Mouse (Mus musculus) MEL (cell line): Measurements from ENCODE around the gene Oas1c.
"Not testable (repeated sequence)": the region's sequence is repeated elsewhere in the genome, so short reads cannot be mapped to it uniquely, and the experiment has no call there.

Experiments
- GABPA ChIP-seq: IDR thresholded peaks from 2 replicates; pipeline ENCODE4 v1.6.1; 2012; ENCODE audit warnings: low read depth, mild to moderate bottlenecking, inconsistent platforms, low read length, improper control_type of control experiment, moderate library complexity
- MAX ChIP-seq: IDR thresholded peaks from 2 replicates; pipeline ENCODE4 v1.6.1; 2011; ENCODE audit warnings: low read length, improper control_type of control experiment
- RAD21 ChIP-seq: IDR thresholded peaks from 2 replicates; pipeline ENCODE4 v1.6.1; 2011; ENCODE audit warnings: mild to moderate bottlenecking, low read depth, low read length, improper control_type of control experiment
- USF2 ChIP-seq, 2 experiments: IDR thresholded peaks; 2 replicates each; pipeline ENCODE4 v1.6.1; 2011 to 2012; ENCODE audit warnings: improper control_type of control experiment in 2 of 2, low read length in 2 of 2, borderline replicate concordance in 1 of 2, inconsistent platforms in 1 of 2, low read depth in 1 of 2, mild to moderate bottlenecking in 1 of 2; ENCODE audit not compliant: insufficient read depth in 1 of 2

DNA sequence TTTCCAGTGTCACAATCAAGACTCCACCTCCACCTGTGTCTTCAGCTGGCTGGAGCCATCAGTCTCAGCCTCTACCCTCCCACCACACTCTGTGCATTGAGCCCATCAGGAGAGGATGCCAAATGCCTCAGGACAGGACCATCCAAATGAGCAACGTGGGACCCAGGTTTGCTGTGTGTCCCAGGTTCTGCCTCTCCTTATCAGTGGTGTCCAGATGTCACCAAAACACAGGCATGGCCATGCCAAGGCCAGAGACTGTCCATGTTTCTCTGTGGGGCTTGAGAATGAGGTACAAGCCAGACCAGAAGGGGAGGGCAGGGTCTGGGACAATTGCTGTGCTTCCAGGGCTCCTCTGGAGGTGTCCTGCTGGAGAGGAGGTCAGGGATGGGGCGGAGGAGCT lies 13.4 kb downstream of the Oas1c start:
- not testable (repeated sequence) for TF ChIP-seq USF2 (IDR thresholded peaks at IDR 0.05; ENCODE audit: borderline replicate concordance in 1 of 2, insufficient read depth in 1 of 2, low read depth in 1 of 2, low read length in 2 of 2); MAX; RAD21; GABPA
